Mouse (Mus musculus): ENCODE measurements around the gene Snf8.

DNA sequence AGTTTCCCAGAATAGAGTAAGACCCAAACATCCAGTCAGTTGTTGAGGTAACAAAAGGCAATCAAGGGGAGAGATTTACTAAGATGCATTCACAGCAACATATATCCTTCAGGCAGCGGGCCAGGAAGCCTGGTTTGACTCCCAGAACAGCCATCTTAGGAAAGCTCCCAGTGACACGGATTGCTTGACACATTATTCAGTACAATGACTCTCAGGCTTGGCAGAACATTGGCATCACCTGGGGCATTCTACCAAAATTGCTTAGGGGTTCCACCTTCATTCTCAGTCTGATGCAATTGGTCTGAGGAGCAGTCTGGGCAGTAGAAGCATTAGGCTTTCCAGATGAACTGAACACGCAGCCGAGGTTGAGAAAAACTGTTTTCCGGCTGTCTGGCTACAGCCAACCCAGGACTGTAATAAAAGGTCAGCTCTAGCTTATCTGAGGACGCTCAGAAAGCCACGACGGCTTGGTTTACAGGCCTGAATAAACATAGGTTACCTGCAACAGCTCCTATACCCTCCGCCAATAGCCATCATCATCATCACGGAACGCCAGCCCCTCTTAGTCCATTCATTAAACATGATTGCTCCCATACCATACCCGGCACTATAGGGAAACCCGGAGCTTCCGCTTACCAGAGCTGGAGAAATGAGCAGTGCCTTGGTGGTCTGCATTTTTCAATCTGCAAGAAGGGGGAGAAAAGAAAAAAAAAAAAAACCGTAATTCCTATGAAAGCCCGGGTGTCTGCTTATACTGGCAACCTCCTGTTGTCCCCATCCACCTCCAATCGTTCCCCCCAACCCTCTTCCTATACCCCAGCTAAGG is 39.9 kb downstream of the Snf8 start:
- TF ChIP-seq CTCF (conservative IDR thresholded peaks at IDR 0.05; ENCODE audit: low read length), result no peak
- TF ChIP-seq POU5F1 (IDR thresholded peaks at IDR 0.05; ENCODE audit: borderline replicate concordance, low read length), result no peak
- no peak for TF ChIP-seq NANOG (IDR thresholded peaks at IDR 0.05; ENCODE audit: borderline replicate concordance, low read length)
